Mouse (Mus musculus) megakaryocyte, embryonic 14.5 days (primary cell): ENCODE measurements around the gene Gm10181.

ENCODE experiments used
- FLI1 ChIP-seq: IDR thresholded peaks from 2 replicates; pipeline ENCODE4 v1.6.1; 2012; ENCODE audit warnings: low read length, inconsistent platforms, mixed read lengths
- GATA1 ChIP-seq: IDR thresholded peaks from 3 replicates; pipeline ENCODE4 v1.6.1; 2012; ENCODE audit warnings: mixed read lengths, low read length, inconsistent platforms, borderline replicate concordance

DNA sequence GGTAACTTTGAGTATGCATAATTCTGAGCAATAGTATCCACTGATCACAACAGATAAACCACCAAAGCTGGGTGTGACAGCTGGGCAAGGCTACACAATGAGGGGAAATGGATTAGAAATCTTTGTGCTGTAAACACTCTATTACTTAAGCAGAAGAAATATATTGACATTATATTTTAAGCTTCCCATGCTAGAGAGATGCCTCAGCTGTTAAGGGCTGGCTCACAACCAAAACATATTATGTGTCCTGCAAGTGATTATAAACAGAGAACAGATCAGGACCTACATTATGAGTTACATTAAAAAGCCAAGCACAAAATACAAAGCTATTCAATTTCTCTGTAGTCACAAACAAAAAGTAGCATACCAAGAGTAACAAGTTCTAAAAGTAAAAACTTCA is 43.0 kb downstream of the Gm10181 start:
- TF ChIP-seq FLI1 (no peak), GATA1 (no peak)
